Mouse (Mus musculus) liver, postnatal 0 days (tissue): Measurements from ENCODE around the gene Asb1.

Experiments
- CTCF ChIP-seq: sonication (generic); IDR thresholded peaks from 2 replicates; pipeline ENCODE4 v1.5.1; 2016; ENCODE audit warnings: antibody characterized with exemption, low read depth
- EP300 ChIP-seq: IDR thresholded peaks from 2 replicates; pipeline ENCODE4 v1.6.1; 2016; ENCODE audit warnings: antibody characterized with exemption, low read depth, mild to moderate bottlenecking

GRCm38 (mm10) chr1:91605632-91606031, 65.3 kb downstream of the Asb1 start:
- TF ChIP-seq CTCF (no peak), EP300 (no peak)
